Mouse (Mus musculus): ENCODE results near the gene Flywch1.

DNA sequence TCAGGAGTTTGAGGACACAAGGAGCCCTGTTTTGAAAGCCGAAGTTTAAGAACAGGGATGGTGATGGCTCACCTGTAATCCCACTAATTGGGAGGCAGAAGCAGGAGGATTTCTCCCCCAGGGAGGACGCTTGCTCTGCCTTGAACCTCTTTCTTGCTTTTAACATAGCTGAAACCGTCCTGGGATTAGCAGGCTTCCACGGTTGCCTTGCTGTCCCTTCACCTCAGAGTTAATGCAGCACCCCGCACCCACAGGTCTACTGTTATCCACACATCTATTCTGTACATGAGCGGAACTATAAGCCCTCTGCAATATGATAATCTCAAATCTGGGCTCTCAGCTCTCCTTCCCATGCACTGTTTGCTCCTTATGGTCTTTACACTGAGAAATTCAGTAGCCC, 2.3 kb upstream of the Flywch1 start:
- TF ChIP-seq CTCF (IDR thresholded peaks at IDR 0.05) (no peak), POLR2A (IDR thresholded peaks at IDR 0.05; ENCODE audit: insufficient read depth, low read depth, low read length) (no peak)

Data from heart, adult 2 months (tissue).